Mouse (Mus musculus) cerebellum, adult 18-20 months (tissue): ENCODE data around the gene Isg15.
A peak's percentile ranks its signal among the peaks of the same experiment; 100 is the strongest.

Source experiments
- DNase-seq, 2 experiments: peaks; one replicate each; pipeline ENCODE4 v3.0.0; 2021

Isg15 gene

GRCm38 (mm10) chr4:156202462-156202893 lies 1.9 kb upstream of the Isg15 start:
- DNase-seq, result no peak

- peak; percentile 86 to 88 for DNase-seq
Measured at GRCm38 (mm10) chr4:156197829-156198205, 2.8 kb downstream of the Isg15 start.

- DNase-seq, result peak; percentile 73 to 80
Measured at GRCm38 (mm10) chr4:156197131-156197828, 3.3 kb downstream of the Isg15 start, which contains the start of gene Agrn. TSS of gene Agrn (minus strand) at chr4:156197488.

GRCm38 (mm10) chr4:156195927-156196870 lies 4.4 kb downstream of the Isg15 start:
- peak; percentile 35 to 51 for DNase-seq

GRCm38 (mm10) chr4:156194346-156194745 lies 6.3 kb downstream of the Isg15 start:
- no peak for DNase-seq

GRCm38 (mm10) chr4:156193906-156194305 lies 6.7 kb downstream of the Isg15 start:
- no peak for DNase-seq

GRCm38 (mm10) chr4:156193200-156193590 lies 7.4 kb downstream of the Isg15 start:
- no peak for DNase-seq

- DNase-seq, result no peak
Measured at GRCm38 (mm10) chr4:156192421-156193199, 8.0 kb downstream of the Isg15 start.

- peak in 1 of 2 experiments; percentile 16 for DNase-seq
Measured at GRCm38 (mm10) chr4:156188811-156189323, 11.8 kb downstream of the Isg15 start.

- DNase-seq, result no peak
Measured at GRCm38 (mm10) chr4:156188162-156188810, 12.3 kb downstream of the Isg15 start.

GRCm38 (mm10) chr4:156185950-156186850 lies 14.4 kb downstream of the Isg15 start:
- peak; percentile 46 to 48 for DNase-seq

- peak in 1 of 2 experiments; percentile 19 for DNase-seq
Measured at GRCm38 (mm10) chr4:156185456-156185949, 15.1 kb downstream of the Isg15 start.

GRCm38 (mm10) chr4:156184291-156184954 lies 16.2 kb downstream of the Isg15 start:
- DNase-seq, result no peak

GRCm38 (mm10) chr4:156183747-156184146 lies 16.9 kb downstream of the Isg15 start:
- no peak for DNase-seq

- no peak for DNase-seq
Measured at GRCm38 (mm10) chr4:156177630-156178029, 23.0 kb downstream of the Isg15 start.

- DNase-seq, result no peak
Measured at GRCm38 (mm10) chr4:156171828-156172227, 28.8 kb downstream of the Isg15 start.

- no peak for DNase-seq
Measured at GRCm38 (mm10) chr4:156169129-156169528, 31.5 kb downstream of the Isg15 start.

GRCm38 (mm10) chr4:156168611-156169010 lies 32.0 kb downstream of the Isg15 start:
- DNase-seq, result no peak

GRCm38 (mm10) chr4:156166477-156166876 lies 34.1 kb downstream of the Isg15 start:
- DNase-seq, result no peak

GRCm38 (mm10) chr4:156154771-156155170 lies 45.8 kb downstream of the Isg15 start:
- no peak for DNase-seq
